Mouse (Mus musculus): Measurements from ENCODE around the gene Gpr141. TPM values are rescaled to one million over a fixed set of nuclear protein-coding genes. Genes with fewer than 3 reads are reported as not detected.

Gpr141 gene
- polyA plus RNA-seq, 1 experiment from 2014 or later, result 0.14 TPM

DNA sequence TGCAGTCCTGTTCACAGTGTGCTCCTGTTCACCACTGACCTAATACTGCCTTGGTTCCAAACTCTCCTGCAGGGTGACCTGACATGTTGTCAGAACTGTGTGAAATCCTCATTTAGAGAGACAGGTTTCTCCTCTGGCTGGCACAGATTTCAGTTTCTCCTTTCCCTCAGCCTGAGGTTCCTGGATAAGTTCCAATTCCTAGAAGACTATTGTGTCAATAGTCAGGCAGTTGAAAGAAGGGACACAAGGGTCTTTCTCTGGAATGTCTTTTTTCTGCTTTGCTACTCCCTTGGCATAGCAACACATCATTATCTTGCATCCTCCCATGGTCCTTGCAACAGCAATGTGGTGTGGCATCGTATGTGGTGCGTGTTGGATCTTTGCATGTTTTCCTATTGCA is 106.9 kb downstream of the Gpr141 start:
- Histone ChIP-seq H3K4me2 (replicated peaks) (no peak overlapping the region), H3K4me3 (no peak overlapping the region), H3K9me3 (no peaks in the 10 kb centered on the region), H3K36me3 (no peaks in the 10 kb centered on the region), H3K9ac (replicated peaks) (no peak overlapping the region), H3K4me1 (peaks cover 8% of the 10 kb centered on the region), H3K27ac (replicated peaks) (no peak overlapping the region), H3K27me3 (no peaks in the 10 kb centered on the region)
- no peak for ATAC-seq (replicated peaks)
- 24% methylated on average over 2 of the region's 2 CpGs for WGBS

GRCm38 (mm10) chr13:19703806-19704205 is 120.3 kb downstream of the Gpr141 start:
- 13% methylated on average over 4 of the region's 4 CpGs for WGBS
- Histone ChIP-seq H3K4me3 (no peak overlapping the region), H3K9ac (replicated peaks) (no peak overlapping the region), H3K27me3 (no peaks in the 10 kb centered on the region), H3K9me3 (no peaks in the 10 kb centered on the region), H3K4me2 (replicated peaks) (no peak overlapping the region), H3K4me1 (peaks cover 5% of the 10 kb centered on the region; the same call in 1 of the 2 replicates), H3K27ac (replicated peaks) (no peak overlapping the region), H3K36me3 (no peaks in the 10 kb centered on the region)
- ATAC-seq (replicated peaks), result no peak

DNA sequence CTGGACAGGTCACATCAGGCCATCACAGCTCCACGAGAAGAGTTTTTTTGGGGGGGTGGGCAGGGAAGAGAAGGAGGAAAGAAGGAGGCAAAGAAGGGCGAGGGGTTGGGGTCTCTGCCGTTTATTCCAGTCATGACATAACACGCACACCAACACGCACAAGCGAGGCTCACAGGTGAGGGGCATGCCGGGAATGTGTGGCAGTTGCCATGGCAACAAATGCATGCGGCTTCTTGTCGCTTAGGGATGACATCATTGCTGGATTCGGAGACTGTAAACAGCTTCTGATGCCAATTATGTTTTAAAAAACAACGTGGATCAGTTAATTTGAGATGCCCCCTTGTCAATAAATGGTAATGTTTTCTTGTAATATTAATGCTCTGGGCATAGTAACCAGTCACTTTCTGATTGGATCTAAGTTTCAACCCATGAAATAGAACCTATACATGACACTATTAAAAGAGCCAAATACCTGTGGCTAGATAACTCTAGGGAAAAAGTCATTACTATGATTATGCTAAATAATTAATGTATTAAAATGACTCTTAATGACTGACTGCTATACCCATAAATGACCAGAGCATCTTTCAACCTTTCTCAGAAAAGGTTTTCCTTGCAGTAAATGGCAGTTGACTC is 122.5 kb downstream of the Gpr141 start:
- Histone ChIP-seq H3K4me1 (peaks cover 5% of the 10 kb centered on the region; the same call in 1 of the 2 replicates), H3K36me3 (no peaks in the 10 kb centered on the region), H3K27ac (replicated peaks) (no peak overlapping the region), H3K9me3 (no peaks in the 10 kb centered on the region), H3K27me3 (peaks cover 2% of the 10 kb centered on the region; the same call in 1 of the 2 replicates), H3K4me2 (replicated peaks) (peak overlapping the region; percentile 36), H3K9ac (replicated peaks) (no peak overlapping the region), H3K4me3 (peak overlapping the region; percentile 14)
- 43% methylated on average over 11 of the region's 11 CpGs for WGBS
- ATAC-seq (replicated peaks), result peak; percentile 85

GRCm38 (mm10) chr13:19700733-19701442 is 123.2 kb downstream of the Gpr141 start:
- H3K4me3 ChIP-seq, result peak overlapping the region; percentile 14
- peak; percentile 60 for ATAC-seq (replicated peaks)
- 86% methylated on average over 4 of the region's 4 CpGs for whole genome bisulfite sequencing
- H3K27ac ChIP-seq (replicated peaks), result no peak overlapping the region
- peaks cover 2% of the 10 kb centered on the region; the same call in 1 of the 2 replicates for H3K27me3 ChIP-seq
- peaks cover 5% of the 10 kb centered on the region; the same call in 1 of the 2 replicates for H3K4me1 ChIP-seq
- H3K4me2 ChIP-seq (replicated peaks), result peak overlapping the region; percentile 36
- no peaks in the 10 kb centered on the region for H3K36me3 ChIP-seq
- no peak overlapping the region for H3K9ac ChIP-seq (replicated peaks)
- no peaks in the 10 kb centered on the region for H3K9me3 ChIP-seq

Other genes starting within 250 kb of the Gpr141 start
- 24.5 and 25.1 TPM in 2 replicates for gene Epdr1, start 204.3 kb downstream of the Gpr141 start, polyA plus RNA-seq (2015; fragmentation: Nextera tagmentation; extraction: Ambion mirVana)
- 2.0 and 2.8 TPM in 2 replicates for gene Sfrp4, start 201.2 kb downstream of the Gpr141 start, polyA plus RNA-seq (2015; fragmentation: Nextera tagmentation; extraction: Ambion mirVana)
- not detected in 2 replicates for gene Nme8, start 126.5 kb downstream of the Gpr141 start, polyA plus RNA-seq (2015; fragmentation: Nextera tagmentation; extraction: Ambion mirVana)

Measured in forebrain, embryonic 15.5 days (tissue).